In the genomic region with DNA sequence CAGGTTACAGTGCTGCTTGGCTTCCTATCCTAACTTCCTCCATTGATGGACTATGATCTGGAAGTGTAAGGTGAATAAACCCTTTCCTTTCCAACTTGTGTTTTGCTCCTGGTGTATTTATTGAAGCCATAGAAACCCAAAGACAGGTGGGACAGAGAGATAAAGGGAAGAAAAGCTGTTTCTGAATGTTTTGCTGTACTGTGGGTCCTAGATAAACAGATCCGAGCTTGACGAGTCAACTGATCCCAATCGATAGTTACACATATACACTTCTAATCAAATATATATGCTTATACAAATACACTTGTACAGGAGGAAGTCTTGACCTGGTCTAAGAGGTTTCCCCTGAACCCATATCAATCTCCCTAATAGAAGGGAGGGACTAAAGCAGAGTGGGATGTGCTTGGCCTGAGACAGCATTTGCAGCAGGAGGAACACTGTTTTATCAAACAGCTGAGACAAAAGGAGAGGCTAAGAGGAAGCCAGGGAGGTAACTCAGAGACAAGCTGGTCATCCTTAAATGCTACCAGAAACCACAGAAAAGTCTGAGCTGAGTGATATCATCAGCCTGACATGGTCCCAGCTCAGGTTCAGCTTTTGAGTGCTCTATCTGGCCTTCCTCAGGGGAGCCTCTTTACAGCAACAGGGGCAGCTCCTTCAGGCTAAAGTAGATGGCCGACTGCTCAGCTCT, we compare ENCODE assay signal across 16 mouse cellular contexts.
"Had no signal": no experiment of that assay in that cellular context is flagged by ENCODE, and none has a peak within 500 bp of the region (broad histone marks: within the 10 kb centered on the region; RNA-seq: fewer than 3 reads in every experiment).

No protein-coding gene starts in this region.

- DNase-seq: kidney, adult 2 months; kidney, postnatal 14 days; lung, adult 2 months; lung, postnatal 4 days; retina, postnatal 1 day; right cerebral cortex, postnatal 14 days; thymus, adult 2 months; thymus, postnatal 25 days had no signal

- H3K27me3 ChIP-seq: neural tube, embryonic 15.5 days; stomach, embryonic 15.5 days had no signal

- H3K36me3 ChIP-seq: kidney, embryonic 15.5 days; limb, embryonic 10.5 days; midbrain, embryonic 12.5 days; neural tube, embryonic 15.5 days; stomach, embryonic 15.5 days had no signal

- H3K27ac ChIP-seq: kidney, embryonic 15.5 days; left cerebral cortex, adult 2 months; limb, embryonic 10.5 days; midbrain, embryonic 12.5 days; neural tube, embryonic 15.5 days; stomach, embryonic 15.5 days had no signal

- H3K4me1 ChIP-seq: kidney, embryonic 15.5 days; limb, embryonic 10.5 days; megakaryocyte, embryonic 14.5 days; midbrain, embryonic 12.5 days; neural tube, embryonic 15.5 days; stomach, embryonic 15.5 days had no signal

- H3K9me3 ChIP-seq: kidney, embryonic 15.5 days; limb, embryonic 10.5 days; midbrain, embryonic 12.5 days; neural tube, embryonic 15.5 days; stomach, embryonic 15.5 days had no signal

- ATAC-seq: lung, postnatal 0 days had no signal

- H3K4me3 ChIP-seq: kidney, embryonic 15.5 days; left cerebral cortex, adult 2 months; limb, embryonic 10.5 days; megakaryocyte, embryonic 14.5 days; midbrain, embryonic 12.5 days; neural tube, embryonic 15.5 days; stomach, embryonic 15.5 days had no signal

- H3K4me2 ChIP-seq: kidney, embryonic 15.5 days; midbrain, embryonic 12.5 days; neural tube, embryonic 15.5 days; stomach, embryonic 15.5 days had no signal

- H3K9ac ChIP-seq: kidney, embryonic 15.5 days; midbrain, embryonic 12.5 days; neural tube, embryonic 15.5 days; stomach, embryonic 15.5 days had no signal
